Mouse (Mus musculus) stomach, embryonic 16.5 days (tissue): ENCODE data around the gene Zfp62. TPM values are rescaled to one million over a fixed set of nuclear protein-coding genes. Genes with fewer than 3 reads are reported as not detected.

Experiments used
- ATAC-seq: fragments of 200-750 bp; cut with Nextera tagmentation; 2 replicates; pipeline ENCODE4 v1.8.0; 2017; ENCODE audit warnings: moderate number of reproducible peaks, moderate TSS enrichment; ENCODE audit not compliant: insufficient read depth, low FRiP score
- H3K27ac ChIP-seq: fragments of 300-500 bp; sonication (generic); 2 replicates; pipeline ENCODE4 v1.5.1; 2014; ENCODE audit warnings: low read length
- H3K27me3 ChIP-seq: fragments of 300-500 bp; sonication (generic); 2 replicates; pipeline ENCODE4 v1.6.1; 2014; ENCODE audit warnings: low read length, control low read depth, mixed read lengths; ENCODE audit not compliant: control insufficient read depth, insufficient read depth
- H3K36me3 ChIP-seq: fragments of 300-500 bp; sonication (generic); 2 replicates; pipeline ENCODE4 v1.6.1; 2014; ENCODE audit warnings: low read length; ENCODE audit not compliant: control insufficient read depth, insufficient read depth
- H3K4me1 ChIP-seq: fragments of 300-500 bp; sonication (generic); 2 replicates; pipeline ENCODE4 v1.6.1; 2014; ENCODE audit warnings: low read length, control low read depth, mixed read lengths; ENCODE audit not compliant: control insufficient read depth, insufficient read depth
- H3K4me2 ChIP-seq: fragments of 300-500 bp; sonication (generic); 2 replicates; pipeline ENCODE4 v1.6.1; 2014; ENCODE audit warnings: low read depth, low read length, mixed read lengths
- H3K4me3 ChIP-seq: fragments of 300-500 bp; sonication (generic); replicated peaks from 2 replicates; pipeline ENCODE4 v1.5.1; 2014; ENCODE audit warnings: mild to moderate bottlenecking, low read length
- H3K9ac ChIP-seq: fragments of 300-500 bp; sonication (generic); 2 replicates; pipeline ENCODE4 v1.6.1; 2014; ENCODE audit warnings: low read length
- H3K9me3 ChIP-seq: fragments of 300-500 bp; sonication (generic); replicated peaks from 2 replicates; pipeline ENCODE4 v1.6.1; 2016; ENCODE audit warnings: low read length, control low read depth; ENCODE audit not compliant: control insufficient read depth
- WGBS: fragments of 180-500 bp; shearing (Covaris S2); extraction: QIAGEN DNeasy Blood & Tissue Kit; methylation state at CpG from one replicate; pipeline ENCODE4 v1.1.7; 2014; 5-methylcytosine and 5-hydroxymethylcytosine counted together
- polyA plus RNA-seq: library from polyadenylated mRNA; unstranded; fragments of >200 nt; fragmentation: Nextera tagmentation; extraction: Ambion mirVana; gene quantifications from 2 replicates; pipeline ENCODE4 v1.2.1, GENCODE M21; 2015

Gene Zfp62
- polyA plus RNA-seq, 1 experiment from 2014 or later, result 32.9 TPM

- Histone ChIP-seq H3K9ac (peak overlapping the region; percentile 85), H3K36me3 (no peaks in the 10 kb centered on the region), H3K9me3 (no peaks in the 10 kb centered on the region), H3K27me3 (no peaks in the 10 kb centered on the region), H3K4me3 (peak overlapping the region; percentile 63), H3K4me2 (peak overlapping the region; percentile 83), H3K4me1 (peaks cover 40% of the 10 kb centered on the region), H3K27ac (peak overlapping the region; percentile 92)
- ATAC-seq, result no peak
- WGBS, result 2% methylated on average over 4 of the region's 4 CpGs
Measured at GRCm38 (mm10) chr11:49244595-49244930, 41.5 kb downstream of the Zfp62 start.

DNA sequence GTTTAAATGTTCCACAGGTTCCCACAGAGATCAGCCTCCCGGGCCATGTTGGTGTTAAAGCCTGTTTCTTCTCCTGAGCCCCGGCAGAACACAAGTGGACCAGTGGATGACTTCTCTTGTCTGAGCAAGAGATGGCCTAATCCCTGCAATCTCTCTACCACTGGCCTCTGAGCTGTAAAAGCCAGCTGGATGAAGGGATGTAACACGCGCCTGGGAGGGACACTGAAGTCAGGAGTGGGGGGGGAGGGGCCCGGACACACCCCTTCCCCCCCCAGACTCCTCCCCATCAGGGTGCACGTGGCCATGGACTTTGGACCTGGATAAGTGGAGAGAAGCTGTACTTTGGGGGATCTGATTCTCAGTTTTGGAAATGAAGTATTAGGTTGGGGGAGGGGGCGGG is 42.1 kb downstream of the Zfp62 start:
- peak overlapping the region; percentile 83 for H3K4me2 ChIP-seq
- peak overlapping the region; percentile 63 for H3K4me3 ChIP-seq
- H3K36me3 ChIP-seq, result no peaks in the 10 kb centered on the region
- H3K27me3 ChIP-seq, result no peaks in the 10 kb centered on the region
- no peaks in the 10 kb centered on the region for H3K9me3 ChIP-seq
- H3K9ac ChIP-seq, result peak overlapping the region; percentile 85
- H3K4me1 ChIP-seq, result peaks cover 46% of the 10 kb centered on the region
- peak overlapping the region; percentile 92 for H3K27ac ChIP-seq
- WGBS, result 22% methylated on average over 7 of the region's 7 CpGs
- no peak for ATAC-seq

DNA sequence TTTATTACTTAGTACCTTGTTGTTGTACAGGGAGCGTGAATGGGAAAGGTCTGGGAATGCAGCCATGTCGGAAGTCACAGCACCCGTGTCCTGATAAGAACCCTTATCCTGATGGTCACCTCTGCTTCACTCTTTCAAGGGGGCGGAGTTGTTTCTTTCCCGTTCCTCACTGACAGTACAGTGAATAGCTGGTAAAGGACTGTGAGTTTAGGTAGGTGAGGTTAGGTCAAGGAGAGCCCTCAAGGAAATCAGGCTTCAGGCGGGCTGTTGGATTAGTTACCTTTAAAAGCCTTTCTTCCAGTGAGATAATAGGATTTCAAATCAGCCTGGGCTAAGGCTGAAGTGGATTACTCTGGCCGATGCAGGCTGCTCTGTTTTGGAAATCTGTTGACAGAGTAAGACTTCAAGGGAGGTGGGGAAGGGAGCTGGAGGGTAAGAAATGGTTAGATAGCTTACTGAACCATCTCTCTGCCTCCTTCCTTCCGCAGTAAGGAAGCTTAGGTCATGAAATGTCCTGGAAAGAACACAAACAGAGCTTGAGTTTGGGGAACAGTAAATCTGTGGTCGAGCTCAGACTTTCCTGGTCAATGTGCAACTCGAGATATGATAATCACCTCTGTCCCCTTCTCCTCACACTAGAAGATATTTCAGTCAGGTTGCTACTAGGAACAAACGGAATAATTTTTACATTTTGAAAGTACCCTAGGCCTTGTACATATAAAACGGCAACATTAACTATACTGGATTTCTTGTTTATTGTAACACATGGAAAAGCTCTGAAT is 42.7 kb downstream of the Zfp62 start:
- WGBS, result 29% methylated on average over 12 of the region's 12 CpGs
- no peaks in the 10 kb centered on the region for H3K9me3 ChIP-seq
- ATAC-seq, result no peak
- peak overlapping the region; percentile 63 for H3K4me3 ChIP-seq
- peak overlapping the region; percentile 2 for H3K9ac ChIP-seq
- H3K4me1 ChIP-seq, result peaks cover 47% of the 10 kb centered on the region
- peak overlapping the region; percentile 26 for H3K27ac ChIP-seq
- H3K36me3 ChIP-seq, result no peaks in the 10 kb centered on the region
- peak overlapping the region; percentile 83 for H3K4me2 ChIP-seq
- H3K27me3 ChIP-seq, result no peaks in the 10 kb centered on the region

DNA sequence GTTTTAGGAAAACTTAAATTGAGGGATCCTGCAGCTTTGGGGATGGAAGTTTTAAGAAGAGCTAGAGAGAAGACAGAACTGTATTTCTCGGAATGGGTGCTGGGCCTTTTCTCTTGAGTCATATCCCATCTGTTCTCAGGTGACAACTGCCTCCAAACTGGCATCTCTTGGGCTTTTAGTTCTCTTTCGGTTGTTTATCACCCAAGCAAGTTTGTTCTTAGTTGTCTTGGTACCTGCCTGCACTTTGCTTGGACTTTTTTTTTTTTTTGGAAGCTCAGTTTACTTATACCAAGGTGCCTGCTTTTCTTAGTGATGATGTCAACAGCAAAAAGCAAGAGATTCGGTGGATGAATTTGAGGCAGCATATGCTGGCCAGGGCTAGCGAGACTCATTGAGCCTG is 43.4 kb downstream of the Zfp62 start:
- 72% methylated on average over 4 of the region's 4 CpGs for WGBS
- Histone ChIP-seq H3K4me3 (no peak overlapping the region), H3K9me3 (no peaks in the 10 kb centered on the region), H3K27me3 (no peaks in the 10 kb centered on the region), H3K9ac (no peak overlapping the region), H3K4me1 (peaks cover 54% of the 10 kb centered on the region), H3K4me2 (peak overlapping the region; percentile 83; the same call in 1 of the 2 replicates), H3K27ac (peak overlapping the region; percentile 94; the same call in 1 of the 2 replicates), H3K36me3 (no peaks in the 10 kb centered on the region)
- ATAC-seq, result no peak

DNA sequence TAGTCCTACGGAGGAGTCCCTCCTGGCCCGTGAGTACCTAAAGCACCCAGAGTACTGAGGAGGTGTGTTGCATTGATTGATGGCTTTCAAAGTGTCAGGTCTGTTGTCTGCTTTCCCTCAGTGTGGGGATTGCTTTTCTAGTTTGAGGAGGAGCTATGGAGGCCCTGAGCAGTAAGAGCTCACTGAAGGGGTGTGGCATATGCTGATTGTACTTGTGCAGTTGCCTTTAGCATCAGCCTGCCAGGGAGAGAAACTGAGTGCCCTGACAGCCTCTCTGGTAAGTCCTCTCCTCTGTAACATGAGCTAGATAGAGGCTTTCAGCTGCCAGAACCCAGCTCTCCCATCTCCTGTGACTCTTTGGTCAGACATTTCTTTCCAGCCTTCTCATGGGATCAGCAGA is 44.2 kb downstream of the Zfp62 start:
- H3K4me3 ChIP-seq, result no peak overlapping the region
- peak overlapping the region; percentile 0; the same call in 1 of the 2 replicates for H3K4me2 ChIP-seq
- no peak for ATAC-seq
- no peak overlapping the region for H3K9ac ChIP-seq
- WGBS, result 23% methylated on average over 2 of the region's 2 CpGs
- H3K4me1 ChIP-seq, result peaks cover 62% of the 10 kb centered on the region
- peak overlapping the region; percentile 94 for H3K27ac ChIP-seq
- H3K36me3 ChIP-seq, result no peaks in the 10 kb centered on the region
- no peaks in the 10 kb centered on the region for H3K27me3 ChIP-seq
- H3K9me3 ChIP-seq, result no peaks in the 10 kb centered on the region

GRCm38 (mm10) chr11:49248226-49248973 is 45.3 kb downstream of the Zfp62 start:
- Histone ChIP-seq H3K4me3 (no peak overlapping the region), H3K27ac (peak overlapping the region; percentile 94), H3K4me2 (peak overlapping the region; percentile 25; the same call in 1 of the 2 replicates), H3K9ac (peak overlapping the region; percentile 40; the same call in 1 of the 2 replicates), H3K36me3 (no peaks in the 10 kb centered on the region), H3K9me3 (no peaks in the 10 kb centered on the region), H3K27me3 (no peaks in the 10 kb centered on the region), H3K4me1 (peaks cover 59% of the 10 kb centered on the region)
- no peak for ATAC-seq
- WGBS, result 36% methylated on average over 6 of the region's 6 CpGs

DNA sequence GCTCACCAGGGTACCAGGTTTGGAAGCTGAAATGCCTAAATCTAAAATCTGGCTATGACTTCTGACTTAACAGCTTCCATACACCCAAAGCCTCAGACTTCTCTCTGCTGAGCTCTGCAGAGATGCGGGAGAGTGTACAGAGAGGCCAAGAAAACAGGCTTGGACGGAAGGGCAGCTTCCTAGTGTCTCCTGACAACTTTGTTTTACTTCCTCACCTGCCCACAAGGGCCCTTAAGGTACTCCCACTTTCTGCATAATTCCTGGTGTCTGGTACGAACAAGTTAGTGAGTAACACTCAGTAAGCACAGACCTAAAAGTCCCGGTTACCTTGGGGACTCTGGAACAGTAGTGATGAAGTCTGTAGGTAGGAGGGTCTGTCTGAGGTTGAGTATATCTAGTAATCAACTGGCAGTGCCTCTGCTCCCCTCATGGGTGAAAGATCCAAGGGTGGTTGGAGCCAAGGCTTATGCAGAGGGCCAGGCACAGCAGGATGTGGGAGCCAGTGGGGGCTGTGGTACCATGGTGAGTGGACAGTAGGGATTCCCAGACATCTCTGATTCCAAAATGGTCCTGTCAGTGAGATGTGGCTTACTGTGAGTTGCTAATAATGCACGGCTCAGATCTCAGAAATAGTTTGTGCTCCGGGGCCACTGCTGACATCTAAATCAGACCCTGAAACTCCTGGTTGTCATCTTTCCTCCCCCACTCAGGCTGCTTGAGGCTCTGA is 46.0 kb downstream of the Zfp62 start:
- Histone ChIP-seq H3K4me2 (peak overlapping the region; percentile 77), H3K4me1 (peaks cover 59% of the 10 kb centered on the region), H3K4me3 (no peak overlapping the region), H3K9me3 (no peaks in the 10 kb centered on the region), H3K9ac (peak overlapping the region; percentile 92; the same call in 1 of the 2 replicates), H3K27ac (peak overlapping the region; percentile 94), H3K36me3 (no peaks in the 10 kb centered on the region), H3K27me3 (no peaks in the 10 kb centered on the region)
- no peak for ATAC-seq
- 62% methylated on average over 6 of the region's 6 CpGs for WGBS

GRCm38 (mm10) chr11:49249811-49250421 is 46.8 kb downstream of the Zfp62 start:
- Histone ChIP-seq H3K36me3 (0 out of 2 replicates have a peak, but pooled peaks cover 6% of the 10 kb centered on the region), H3K9me3 (no peaks in the 10 kb centered on the region), H3K4me3 (peak overlapping the region; percentile 73), H3K4me1 (peaks cover 55% of the 10 kb centered on the region), H3K4me2 (peak overlapping the region; percentile 77), H3K27ac (peak overlapping the region; percentile 94), H3K27me3 (no peaks in the 10 kb centered on the region), H3K9ac (peak overlapping the region; percentile 92)
- WGBS, result 14% methylated on average over 10 of the region's 10 CpGs
- no peak for ATAC-seq
